Mouse (Mus musculus) spleen, adult 12 weeks (tissue): ENCODE data around the gene Phf13.

ENCODE experiments used
- DNase-seq: peaks from one replicate; pipeline ENCODE4 v3.0.0; 2022; ENCODE audit warnings: low spot score

The Phf13 gene

DNA sequence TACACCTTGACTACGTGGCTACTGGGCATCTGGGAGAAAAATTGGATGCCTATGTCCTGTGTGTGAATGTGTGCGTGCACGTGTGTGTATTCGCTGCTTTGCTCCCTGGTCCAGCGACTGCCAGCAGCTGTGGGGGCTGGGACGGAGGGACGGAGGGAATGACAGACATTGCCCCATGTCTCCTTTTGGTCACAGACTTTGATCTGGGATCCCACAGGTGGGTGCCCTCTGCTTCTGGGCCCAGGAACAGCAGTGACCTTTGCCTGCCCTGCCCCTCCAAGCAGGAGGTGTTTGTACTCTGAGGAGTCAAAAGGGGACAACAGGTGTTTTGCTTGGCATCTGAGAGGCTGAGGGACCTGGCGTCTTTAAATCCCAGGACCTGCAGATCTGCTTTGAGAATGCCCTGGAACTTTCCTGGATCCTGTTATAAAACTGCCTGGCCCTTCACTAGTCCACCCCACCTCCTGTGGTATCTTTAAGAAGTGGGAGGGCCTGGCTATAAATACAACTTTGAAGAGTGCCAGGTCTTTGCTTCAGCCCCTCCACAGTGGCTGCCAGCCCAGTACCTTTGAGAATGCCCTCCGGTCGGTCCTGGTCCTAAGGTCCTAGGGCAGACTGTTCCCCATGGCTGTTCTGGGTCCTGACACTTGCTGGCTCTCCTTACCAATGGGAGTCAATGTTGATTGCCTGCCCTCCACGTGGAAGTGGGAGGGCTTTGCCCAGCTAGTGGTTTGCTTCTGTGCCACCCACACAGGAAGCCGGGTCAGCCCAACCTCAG is 17.2 kb upstream of the Phf13 start:
- no peak for DNase-seq

DNA sequence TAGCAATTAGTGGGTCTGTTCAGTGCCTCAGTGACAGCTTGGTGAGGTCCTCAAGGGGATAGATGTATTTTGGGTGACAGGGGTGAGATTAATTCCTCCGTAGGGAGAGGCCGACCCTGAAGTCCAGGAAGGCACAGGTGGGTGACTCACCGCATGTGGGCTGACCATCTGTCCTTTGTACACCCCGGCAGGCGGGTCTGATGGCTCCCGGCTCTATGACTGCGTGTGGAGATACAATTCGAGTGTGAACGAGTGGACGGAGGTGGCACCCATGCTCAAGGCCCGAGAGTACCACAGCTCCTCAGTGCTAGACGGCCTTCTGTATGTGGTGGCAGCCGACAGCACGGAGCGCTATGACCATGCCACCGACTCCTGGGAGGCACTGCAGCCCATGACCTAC is 16.1 kb upstream of the Phf13 start:
- DNase-seq: no peak

DNA sequence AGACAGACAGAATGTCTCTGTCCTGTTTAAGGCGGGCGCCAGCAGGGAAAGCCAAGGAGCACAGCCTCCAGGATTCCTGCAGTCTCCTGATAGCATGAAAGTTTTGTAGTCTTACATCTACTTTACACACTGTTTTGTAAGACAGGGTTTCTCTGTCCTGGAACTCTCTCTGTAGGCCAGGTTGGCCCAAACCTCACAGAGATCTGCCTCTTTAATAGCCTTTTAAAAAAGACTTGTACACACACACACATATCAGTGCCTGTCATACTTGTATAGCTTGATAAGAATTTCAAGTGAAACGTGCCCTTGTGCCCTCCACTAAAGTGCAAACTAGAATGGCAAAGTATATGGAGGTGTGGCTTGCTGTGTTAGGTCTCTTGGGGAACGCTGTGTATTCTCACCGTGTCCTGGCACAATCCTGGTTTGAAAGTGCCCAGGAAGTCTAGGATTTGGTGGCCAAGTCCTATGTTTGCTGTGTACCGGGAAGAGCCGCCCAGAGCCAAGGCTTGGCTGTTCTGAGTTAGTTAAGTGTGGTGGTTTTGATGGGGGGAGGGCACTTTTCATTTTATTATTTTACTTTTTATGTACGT is 15.2 kb upstream of the Phf13 start:
- no peak for DNase-seq

DNA sequence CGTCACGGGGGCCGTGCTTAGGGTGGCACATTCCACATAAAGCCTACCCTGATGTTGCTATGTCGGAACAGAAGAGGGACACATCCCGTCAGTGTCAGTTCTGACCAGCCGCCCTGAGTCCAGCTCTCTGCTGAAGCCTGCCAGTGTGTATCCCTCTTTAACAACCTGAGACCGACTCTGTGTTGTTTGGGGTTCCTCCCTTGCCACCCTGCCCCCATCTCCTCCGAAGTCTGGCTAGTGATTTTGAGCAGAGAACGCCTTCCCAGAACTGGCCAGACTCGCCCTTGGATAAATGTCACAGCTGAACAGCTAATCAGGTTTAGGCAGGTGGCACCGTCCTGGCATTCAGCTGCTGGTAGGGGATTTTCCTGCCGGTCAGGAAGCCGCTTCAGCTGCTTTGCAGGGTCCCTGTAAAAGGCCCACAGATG is 14.7 kb upstream of the Phf13 start:
- no peak for DNase-seq

DNA sequence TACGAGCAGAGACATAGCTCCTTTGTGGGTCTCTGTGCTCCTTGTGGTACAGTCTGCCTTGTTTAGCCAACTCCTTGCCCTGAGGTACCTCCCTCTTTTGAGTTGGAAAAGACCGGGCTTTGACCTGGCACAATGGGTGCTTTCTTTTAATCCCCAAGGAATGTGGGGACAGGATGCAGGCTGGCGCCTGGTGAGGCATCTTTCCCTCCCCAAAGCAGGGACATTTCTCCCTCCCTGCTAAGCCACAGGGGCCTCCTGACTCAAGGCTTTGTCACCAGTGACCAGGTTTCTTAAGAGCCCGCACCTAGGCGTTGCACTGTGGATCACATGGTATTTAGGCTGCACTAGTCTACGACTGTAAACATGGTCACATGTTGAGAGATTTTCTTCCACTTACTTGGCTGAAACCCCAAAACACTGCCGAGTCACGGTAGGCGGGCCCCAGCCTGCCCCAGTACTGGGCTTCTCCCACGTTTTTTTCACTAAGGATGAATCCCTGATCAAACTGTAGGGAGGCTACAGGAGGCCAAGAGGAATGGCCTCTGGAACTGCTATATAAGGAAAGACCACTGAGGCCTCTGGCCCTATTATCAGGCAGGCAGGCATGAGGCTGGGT is 14.1 kb upstream of the Phf13 start:
- DNase-seq: peak; percentile 35

DNA sequence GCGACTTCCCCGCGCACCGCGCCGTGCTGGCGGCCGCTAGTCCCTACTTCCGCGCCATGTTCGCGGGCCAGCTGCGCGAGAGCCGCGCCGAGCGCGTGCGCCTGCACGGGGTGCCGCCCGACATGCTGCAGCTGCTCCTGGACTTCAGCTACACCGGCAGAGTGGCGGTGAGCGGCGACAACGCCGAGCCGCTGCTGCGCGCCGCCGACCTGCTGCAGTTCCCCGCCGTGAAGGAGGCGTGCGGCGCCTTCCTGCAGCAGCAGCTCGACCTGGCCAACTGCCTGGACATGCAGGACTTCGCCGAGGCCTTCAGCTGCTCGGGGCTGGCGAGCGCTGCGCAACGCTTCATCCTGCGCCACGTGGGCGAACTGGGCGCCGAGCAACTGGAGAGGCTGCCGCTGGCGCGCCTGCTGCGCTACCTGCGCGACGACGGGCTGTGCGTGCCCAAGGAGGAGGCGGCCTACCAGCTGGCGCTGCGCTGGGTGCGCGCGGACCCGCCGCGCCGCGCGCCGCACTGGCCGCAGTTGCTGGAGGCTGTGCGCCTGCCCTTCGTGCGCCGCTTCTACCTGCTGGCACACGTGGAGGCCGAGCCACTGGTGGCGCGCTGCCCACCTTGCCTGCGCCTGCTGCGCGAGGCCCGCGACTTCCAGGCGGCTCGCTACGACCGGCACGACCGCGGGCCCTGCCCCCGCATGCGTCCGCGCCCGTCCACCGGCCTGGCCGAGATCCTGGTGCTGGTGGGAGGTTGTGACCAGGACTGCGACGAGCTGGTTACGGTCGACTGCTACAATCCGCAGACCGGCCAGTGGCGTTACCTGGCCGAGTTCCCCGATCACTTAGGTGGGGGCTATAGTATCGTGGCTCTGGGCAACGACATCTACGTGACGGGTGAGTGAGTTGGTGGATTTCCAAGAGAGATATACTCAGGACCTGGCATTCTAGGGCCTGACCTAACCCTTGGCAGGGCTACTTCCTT is 13.3 kb upstream of the Phf13 start:
- peak; percentile 38 for DNase-seq

DNA sequence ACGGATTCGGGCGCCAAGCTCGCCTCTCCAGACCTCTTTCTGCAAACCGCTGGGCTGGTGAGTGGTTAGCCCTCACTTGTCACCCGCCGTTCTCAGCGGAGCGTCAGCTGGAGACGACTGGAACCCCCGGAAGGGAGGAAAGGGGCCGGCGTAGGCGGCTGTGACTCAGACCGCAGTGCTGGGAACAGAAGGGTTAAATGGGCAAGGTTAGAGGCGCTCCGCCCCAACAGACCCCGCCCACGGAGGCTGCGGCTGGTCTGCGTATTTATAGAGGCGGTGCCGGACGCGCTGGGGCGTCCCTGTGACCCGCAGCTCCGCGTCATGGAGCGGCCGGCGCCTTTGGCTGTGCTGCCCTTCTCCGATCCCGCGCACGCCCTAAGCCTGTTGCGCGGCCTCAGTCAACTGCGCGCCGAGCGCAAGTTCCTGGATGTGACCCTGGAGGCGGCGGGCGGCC is 12.6 kb upstream of the Phf13 start, which contains the start of gene Klhl21:
Gene Klhl21, plus strand, starts transcription at position 182 of the 454 bp plus-strand sequence.
- peak; percentile 85 for DNase-seq

DNA sequence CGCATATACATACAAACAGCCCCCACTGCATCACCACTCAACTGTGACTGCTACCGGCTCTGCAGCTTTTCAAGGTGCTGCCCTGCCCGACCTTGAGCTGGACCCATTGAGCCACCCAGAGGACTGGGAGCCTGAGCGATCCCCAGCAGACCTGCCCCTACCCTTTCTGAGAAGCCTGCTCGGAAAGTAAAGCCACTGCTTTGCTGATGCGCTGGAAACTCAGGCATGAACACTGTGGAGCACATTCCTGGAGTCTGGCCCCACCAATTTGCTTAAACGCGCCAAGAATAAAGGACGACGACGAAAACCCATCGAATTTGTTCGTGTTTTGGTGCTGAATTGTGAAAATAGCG is 12.1 kb upstream of the Phf13 start:
- DNase-seq: no peak

DNA sequence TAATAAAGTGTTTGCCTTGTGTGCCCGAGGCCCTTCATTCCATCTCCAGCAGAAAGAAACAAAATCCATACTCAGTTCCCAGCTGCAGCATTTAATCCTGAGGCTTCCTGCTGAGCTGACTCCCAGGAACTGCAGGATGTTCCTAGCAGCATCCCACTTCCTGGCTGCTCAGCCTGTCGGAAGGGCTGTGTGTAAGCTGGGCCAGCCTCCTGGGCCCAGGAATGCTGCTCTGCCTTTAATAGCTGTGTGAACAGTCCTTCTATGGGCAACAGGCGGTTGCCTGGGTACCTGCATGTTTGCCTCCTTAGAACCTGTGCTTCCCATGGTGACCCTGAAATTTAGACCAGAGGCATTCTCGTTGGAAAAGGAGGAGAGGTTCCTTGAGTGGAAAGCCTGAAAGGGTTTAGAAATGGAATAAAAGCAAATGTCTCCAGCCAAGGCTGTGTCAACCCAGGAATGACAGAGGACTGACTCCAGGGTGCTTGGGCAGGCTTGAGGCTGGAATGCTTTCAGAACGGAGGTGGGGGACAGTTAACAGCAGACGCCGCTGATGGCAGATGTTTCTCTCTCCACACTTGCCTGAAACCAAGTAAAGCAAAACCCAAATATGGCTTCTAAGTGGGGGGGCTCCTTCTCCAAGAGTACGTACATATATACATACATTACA is 11.6 kb upstream of the Phf13 start:
- DNase-seq: no peak

DNA sequence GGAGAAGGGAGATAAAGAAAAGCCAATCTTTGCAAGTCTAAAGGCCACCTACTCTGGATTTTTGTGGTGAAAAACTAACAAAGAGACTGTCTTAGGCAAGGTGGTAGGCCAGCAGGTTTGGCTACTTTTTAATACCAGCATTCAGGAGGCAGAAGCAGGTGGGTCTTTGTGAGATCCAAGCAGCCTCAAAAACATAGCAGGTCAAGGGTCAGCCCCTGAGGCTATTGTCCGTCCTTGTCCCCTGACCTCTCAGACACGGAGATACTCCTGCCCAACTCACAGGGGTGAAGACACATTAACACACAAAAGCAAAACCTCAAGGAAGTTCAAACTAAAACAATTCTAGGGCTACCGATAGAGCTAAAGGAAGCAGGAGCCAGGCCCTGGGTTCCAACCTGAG is 10.8 kb upstream of the Phf13 start:
- no peak for DNase-seq

DNA sequence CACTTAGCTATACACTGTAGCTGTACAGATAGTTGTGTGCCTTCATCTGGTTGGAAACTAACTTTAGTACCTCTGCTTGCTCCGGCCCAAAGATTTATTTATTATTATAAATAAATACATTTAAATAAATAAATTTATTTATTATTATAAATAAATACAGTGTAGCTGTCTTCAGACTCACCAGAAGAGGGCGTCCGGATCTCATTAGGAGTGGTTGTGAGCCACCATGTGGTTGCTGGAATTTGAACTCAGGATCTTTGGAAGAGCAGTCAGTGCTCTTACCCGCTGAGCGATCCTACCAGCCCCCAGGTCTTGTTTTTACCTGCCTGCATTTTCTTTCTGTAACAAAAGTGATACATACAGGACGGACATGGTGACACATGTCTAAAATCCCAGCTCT is 10.1 kb upstream of the Phf13 start:
- DNase-seq: no peak

DNA sequence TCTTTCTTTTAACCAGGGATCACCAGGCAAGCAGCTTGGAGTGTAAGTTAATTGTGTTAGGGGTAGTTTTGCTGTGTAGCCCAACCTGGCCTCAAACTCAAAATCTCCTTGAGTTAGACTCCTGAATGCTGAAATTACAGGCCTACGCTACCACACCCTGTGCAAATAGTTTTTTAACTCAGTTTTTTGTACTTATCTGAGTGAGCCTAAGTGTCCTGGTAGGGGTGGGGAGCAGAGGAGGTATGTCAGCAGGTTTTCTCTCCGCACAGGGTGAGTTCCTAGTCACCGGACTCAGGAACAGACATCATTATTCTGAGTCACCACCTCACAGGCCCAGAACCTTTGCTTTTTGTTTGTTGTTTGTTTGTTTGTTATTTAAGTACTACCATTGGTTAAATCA is 6.0 kb upstream of the Phf13 start:
- no peak for DNase-seq

DNA sequence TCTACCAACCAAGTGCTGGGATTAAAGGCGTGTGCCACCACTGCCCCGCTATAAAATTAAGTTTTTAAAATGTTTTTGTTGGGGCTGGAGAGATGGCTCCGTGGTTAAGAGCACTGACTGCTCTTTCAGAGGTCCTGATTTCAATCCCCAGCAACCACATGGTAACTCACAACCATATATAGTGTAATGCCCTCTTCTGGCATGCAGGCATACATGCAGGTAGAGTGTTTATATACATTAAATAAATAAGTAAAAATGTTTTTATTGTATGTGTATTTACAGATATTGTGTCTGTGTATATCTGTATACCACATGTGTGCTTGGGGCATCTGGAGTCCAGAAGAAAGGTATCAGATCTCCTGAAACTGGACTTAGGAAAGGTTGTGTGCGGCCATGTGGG is 5.3 kb upstream of the Phf13 start:
- DNase-seq: no peak

DNA sequence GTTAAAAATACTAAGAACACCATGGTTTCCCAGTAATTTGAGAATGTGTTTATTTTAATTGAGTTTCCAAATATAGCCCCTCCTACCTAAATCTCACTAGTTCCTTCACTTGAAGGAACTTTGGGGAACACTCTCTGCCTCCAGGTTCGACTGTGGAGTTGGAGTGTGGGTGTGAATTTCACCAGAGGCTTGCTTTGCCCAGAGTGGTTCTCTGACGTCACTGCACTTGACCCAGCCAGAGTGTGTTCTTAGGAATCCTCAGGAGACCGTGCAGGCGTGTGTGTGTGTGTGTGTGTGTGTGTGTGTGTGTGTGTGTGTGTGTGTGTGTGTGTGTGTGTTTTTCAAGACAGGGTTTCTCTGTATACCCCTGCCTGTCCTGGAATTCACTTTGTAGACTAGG is 4.8 kb upstream of the Phf13 start:
- DNase-seq: no peak

DNA sequence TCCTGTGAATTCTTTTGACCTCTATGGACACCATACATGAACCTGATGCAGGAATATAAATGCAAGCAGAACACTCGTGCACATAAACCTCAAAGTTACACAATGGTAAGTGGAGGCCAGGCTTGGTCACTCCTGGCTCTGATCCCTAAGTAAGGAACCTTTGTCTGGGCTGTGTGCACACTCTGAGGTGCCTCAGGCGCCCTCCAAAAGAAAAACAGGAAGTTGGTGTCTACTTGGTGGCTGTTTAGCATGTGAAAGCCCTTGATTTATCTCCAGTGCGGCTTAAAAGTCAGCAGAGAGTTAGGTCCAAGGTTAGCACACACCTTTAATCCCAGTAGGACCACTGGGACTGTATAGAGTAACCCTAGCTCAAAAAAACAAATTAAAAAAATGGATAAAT is 3.4 kb upstream of the Phf13 start:
- DNase-seq: no peak

DNA sequence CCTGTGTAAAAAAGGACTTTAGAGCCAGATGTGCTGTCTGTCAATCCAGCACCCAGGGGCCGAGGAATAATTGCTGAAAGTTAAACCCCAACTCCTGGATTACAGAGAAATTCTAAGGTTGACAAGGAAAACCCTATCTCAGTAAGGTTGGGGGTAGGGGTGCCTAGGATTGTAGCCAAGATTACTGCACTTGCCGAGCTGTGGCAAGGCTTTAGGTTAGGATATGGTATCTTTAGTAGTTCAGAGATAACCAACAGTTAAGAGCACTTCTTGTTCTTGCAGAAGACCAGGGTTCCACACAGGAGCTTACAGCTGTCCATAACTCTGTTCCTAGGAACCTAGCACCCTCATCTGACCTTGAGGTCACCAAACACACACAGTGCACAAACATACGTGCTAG is 1.6 kb upstream of the Phf13 start:
- DNase-seq: no peak

DNA sequence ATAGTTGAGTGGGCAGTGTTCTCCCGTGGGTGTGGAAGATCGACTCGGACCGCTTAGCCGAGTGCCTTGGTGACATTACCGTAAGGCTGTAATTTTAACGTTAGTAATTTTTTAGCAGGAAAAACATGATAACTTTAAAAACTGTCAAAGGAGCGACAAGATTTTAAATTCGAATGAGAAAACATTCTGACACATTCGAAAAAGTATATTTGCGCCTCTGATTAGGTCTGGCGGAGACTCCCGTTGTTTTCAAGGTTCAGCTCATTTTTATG is 829 bp upstream of the Phf13 start:
- no peak for DNase-seq

DNA sequence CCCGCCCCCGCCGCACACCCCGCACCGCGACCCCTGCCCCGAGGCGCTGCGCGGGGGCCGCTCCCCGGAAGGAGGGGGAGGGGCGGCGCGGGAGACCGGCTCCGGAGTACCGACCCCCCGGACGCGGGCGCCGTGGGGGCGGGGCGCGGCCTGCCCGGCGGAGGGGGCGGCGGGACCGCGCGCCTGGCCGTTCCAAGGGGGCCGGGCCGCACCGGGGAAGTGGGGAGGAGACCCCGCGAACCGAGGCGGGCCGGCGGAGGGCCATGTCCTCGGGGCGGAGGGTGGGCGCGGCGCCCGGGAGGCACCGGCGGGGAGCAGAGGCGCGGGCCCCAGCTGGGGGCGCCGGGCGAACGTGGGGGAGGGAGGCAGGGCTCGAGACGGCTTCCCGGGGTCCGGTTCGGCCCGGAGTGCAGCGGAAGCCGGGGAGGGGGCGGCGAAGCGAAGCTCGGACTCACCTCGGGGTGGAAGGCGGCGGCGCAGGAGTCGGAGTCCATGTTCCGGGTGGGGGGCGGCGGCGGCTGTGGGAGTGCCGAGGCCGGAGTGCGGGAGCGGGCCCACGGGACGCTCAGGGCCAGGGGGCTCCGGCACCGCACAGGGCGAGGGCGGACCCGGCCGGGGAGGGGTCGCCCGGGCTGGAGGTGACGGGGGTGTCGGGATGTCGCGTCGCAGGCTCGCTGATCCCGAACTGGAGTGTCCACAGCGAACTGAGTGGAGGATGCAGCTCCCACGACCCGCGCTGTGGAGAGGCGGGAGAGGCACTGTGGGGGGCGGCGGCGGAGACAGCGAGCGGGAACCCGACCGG is 486 bp downstream of the Phf13 start:
- no peak for DNase-seq

DNA sequence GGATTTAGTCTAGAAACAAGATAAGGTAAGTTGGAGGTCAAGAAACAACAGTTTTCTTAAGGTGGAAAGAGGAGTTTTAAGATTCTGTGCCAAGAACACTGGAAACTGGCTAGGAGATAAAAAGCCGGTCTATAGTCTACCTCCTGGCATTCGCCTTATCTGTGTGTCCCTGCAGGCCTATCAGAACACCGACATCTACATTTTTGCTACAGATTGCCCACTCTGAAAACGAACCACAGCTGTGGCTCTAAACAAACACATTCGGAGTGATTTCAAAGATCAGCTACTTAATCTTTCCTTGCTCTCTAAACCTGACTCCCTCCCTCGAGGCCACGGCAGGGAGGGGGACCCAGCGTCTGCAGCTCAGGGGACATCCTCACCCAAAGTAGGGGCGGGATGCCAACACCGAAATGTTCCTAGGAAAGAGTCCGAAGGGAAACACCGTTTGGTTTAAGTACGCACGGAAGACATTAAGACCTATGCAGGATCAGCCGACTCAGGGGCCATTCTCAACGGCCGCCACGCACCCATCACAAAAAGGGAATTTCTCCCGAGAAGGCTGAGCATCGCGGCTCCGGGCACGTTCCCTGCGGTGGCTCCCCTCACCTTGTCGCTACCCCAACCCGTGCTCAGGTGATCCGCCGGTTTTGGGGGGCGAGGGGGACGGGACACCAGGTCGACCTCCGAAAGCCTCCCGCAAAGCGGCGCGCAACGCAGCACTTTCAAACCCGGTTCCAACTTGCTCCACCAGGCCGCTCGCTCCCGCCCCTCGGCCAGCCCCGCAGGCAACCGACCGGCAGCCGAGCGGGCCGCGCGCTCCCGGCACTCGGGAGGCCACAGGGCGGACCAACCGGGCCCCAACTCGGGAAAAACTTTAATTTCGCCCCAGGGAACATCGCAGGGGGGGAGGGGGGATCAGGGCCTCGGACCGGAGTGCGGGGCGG is 1.6 kb downstream of the Phf13 start:
- DNase-seq: no peak

DNA sequence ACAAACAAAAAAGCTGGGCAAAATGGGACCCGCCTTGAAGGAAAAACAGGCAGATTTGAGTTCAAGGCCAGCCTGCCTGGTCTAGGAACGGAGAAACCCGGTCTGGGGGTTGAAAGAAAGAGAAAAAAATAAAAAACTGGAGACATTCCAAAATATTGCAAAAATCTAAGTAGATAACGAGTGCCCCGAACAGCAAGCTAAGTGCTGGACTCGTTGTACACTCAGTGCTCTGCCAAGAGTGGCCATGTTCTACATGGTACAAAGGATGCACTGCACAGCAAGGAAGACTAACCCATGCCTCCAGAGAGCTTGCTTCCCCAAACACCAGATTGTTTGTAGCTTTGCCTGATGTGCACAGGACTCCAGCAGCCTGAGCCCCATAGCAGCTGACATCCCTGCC is 3.0 kb downstream of the Phf13 start:
- no peak for DNase-seq
